Mouse (Mus musculus) heart, postnatal 0 days (tissue): ENCODE measurements around the gene Upf2.

Experiments used
- CTCF ChIP-seq: IDR thresholded peaks from 2 replicates; pipeline ENCODE4 v1.5.1; 2016; ENCODE audit warnings: antibody characterized with exemption, control low read depth, low read depth
- EP300 ChIP-seq: IDR thresholded peaks from 2 replicates; pipeline ENCODE4 v1.6.1; 2016; ENCODE audit warnings: antibody characterized with exemption, low read depth

GRCm38 (mm10) chr2:5906092-5906491 lies 45.2 kb upstream of the Upf2 start:
- no peak for TF ChIP-seq CTCF
- TF ChIP-seq EP300, result no peak
